Mouse (Mus musculus): ENCODE measurements around the gene Nr0b1. TPM values are rescaled to one million over a fixed set of nuclear protein-coding genes. Genes with fewer than 3 reads are reported as not detected.

The Nr0b1 gene
- not detected for polyA plus RNA-seq (2017; shearing (Covaris generic))

DNA sequence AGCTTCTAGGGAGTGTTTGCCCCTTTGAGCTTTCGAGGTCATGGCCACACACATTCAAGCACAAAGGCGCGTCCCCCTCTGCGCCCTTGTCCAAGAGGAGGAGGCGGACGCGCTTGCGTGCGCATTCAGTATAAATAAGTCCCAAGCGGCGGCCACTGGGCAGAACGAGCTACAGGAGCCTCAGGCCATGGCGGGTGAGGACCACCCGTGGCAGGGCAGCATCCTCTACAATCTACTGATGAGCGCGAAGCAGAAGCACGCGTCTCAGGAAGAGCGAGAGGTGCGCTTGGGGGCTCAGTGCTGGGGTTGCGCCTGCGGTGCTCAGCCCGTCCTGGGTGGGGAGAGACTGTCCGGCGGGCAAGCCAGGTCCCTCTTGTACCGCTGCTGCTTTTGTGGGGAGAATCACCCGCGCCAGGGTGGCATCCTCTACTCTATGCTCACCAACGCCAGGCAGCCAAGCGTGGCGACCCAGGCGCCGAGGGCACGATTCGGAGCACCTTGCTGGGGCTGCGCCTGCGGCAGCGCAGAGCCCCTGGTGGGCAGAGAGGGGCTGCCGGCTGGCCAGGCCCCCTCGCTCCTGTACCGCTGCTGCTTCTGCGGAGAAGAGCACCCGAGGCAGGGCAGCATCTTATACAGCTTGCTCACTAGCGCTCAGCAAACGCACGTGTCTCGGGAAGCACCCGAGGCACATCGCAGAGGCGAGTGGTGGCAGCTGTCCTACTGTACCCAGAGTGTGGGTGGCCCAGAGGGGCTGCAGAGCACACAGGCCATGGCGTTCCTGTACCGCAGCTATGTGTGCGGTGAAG, at the start of gene Nr0b1:
Nr0b1 (plus strand) TSS at position 151 of the 806 bp plus-strand sequence.

Other genes starting within 250 kb of the Nr0b1 start
- gene Samt3, start 147.6 kb upstream of the Nr0b1 start, polyA plus RNA-seq (2017; shearing (Covaris generic)): under 1 TPM in 1 of 2 experiments, not detected in 1; 0.37 TPM
- not detected for gene Mageb4, start 113.3 kb downstream of the Nr0b1 start, polyA plus RNA-seq (2017; shearing (Covaris generic))

All from inflammation-experienced regulatory T-cells (primary cell).